Mouse (Mus musculus) myocyte (in vitro differentiated cells): ENCODE measurements around the gene C1qc. TPM values are rescaled to one million over a fixed set of nuclear protein-coding genes. Genes with fewer than 3 reads are reported as not detected.

ENCODE experiments used
- H3K27me3 ChIP-seq: one replicate; pipeline ENCODE4 v1.6.1; 2011; ENCODE audit not compliant: control insufficient read depth, insufficient read depth, insufficient read length
- H3K36me3 ChIP-seq: one replicate; pipeline ENCODE4 v1.6.1; 2011; ENCODE audit not compliant: control insufficient read depth, insufficient read depth
- H3K4me2 ChIP-seq: one replicate; pipeline ENCODE4 v1.6.1; 2011; ENCODE audit warnings: low read depth, control low read depth
- H3K4me3 ChIP-seq: one replicate; pipeline ENCODE4 v1.5.1; 2011; ENCODE audit warnings: mild to moderate bottlenecking, control low read depth, moderate library complexity
- H3K79me2 ChIP-seq: one replicate; pipeline ENCODE4 v1.6.1; 2011; ENCODE audit not compliant: control insufficient read depth, insufficient read depth
- H3ac ChIP-seq: one replicate; pipeline ENCODE4 v1.6.1; 2011; ENCODE audit not compliant: control insufficient read depth, insufficient read length
- CEBPB ChIP-seq: IDR thresholded peaks from 2 replicates; pipeline ENCODE4 v1.6.1; 2011; ENCODE audit warnings: mild to moderate bottlenecking, moderate library complexity; ENCODE audit not compliant: poor library complexity, insufficient read depth, severe bottlenecking
- E2F4 ChIP-seq: IDR thresholded peaks from one replicate; pipeline ENCODE4 v1.6.1; 2011; ENCODE audit warnings: mild to moderate bottlenecking, control low read depth, moderate library complexity; ENCODE audit not compliant: insufficient read depth
- MAX ChIP-seq: IDR thresholded peaks from one replicate; pipeline ENCODE4 v1.6.1; 2011; ENCODE audit warnings: low read depth, mild to moderate bottlenecking, control low read depth
- MYOD1 ChIP-seq, 3 experiments: IDR thresholded peaks; one replicate each; pipeline ENCODE4 v1.6.1; 2011; ENCODE audit warnings: control low read depth in 2 of 3, low read depth in 2 of 3, mild to moderate bottlenecking in 2 of 3, moderate library complexity in 1 of 3; ENCODE audit not compliant: insufficient read length in 2 of 3, control insufficient read depth in 1 of 3
- MYOG ChIP-seq, 3 experiments: IDR thresholded peaks; one replicate each; pipeline ENCODE4 v1.6.1; 2011; ENCODE audit warnings: control low read depth in 2 of 3, low read depth in 2 of 3, mild to moderate bottlenecking in 2 of 3; ENCODE audit not compliant: insufficient read length in 2 of 3, control insufficient read depth in 1 of 3, insufficient read depth in 1 of 3
- POLR2A ChIP-seq: IDR thresholded peaks from one replicate; pipeline ENCODE4 v1.6.1; 2011; ENCODE audit warnings: low read depth, mild to moderate bottlenecking, control low read depth, moderate library complexity; ENCODE audit not compliant: insufficient read length
- POLR2AphosphoS2 ChIP-seq: IDR thresholded peaks from one replicate; pipeline ENCODE4 v1.6.1; 2011; ENCODE audit warnings: low read depth, control low read depth; ENCODE audit not compliant: insufficient read length
- REST ChIP-seq: IDR thresholded peaks from one replicate; pipeline ENCODE4 v1.6.1; 2011; ENCODE audit warnings: mild to moderate bottlenecking, control low read depth, moderate library complexity; ENCODE audit not compliant: insufficient read depth, insufficient read length
- SRF ChIP-seq: IDR thresholded peaks from one replicate; pipeline ENCODE4 v1.6.1; 2011; ENCODE audit warnings: low read depth; ENCODE audit not compliant: control insufficient read depth, insufficient read length
- TCF12 ChIP-seq: IDR thresholded peaks from one replicate; pipeline ENCODE4 v1.6.1; 2011; ENCODE audit warnings: mild to moderate bottlenecking, control low read depth; ENCODE audit not compliant: poor library complexity, insufficient read depth, severe bottlenecking
- TCF3 ChIP-seq: IDR thresholded peaks from one replicate; pipeline ENCODE4 v1.6.1; 2011; ENCODE audit warnings: low read depth, control low read depth; ENCODE audit not compliant: insufficient read length
- USF1 ChIP-seq: IDR thresholded peaks from one replicate; pipeline ENCODE4 v1.6.1; 2011; ENCODE audit warnings: low read depth, mild to moderate bottlenecking, control low read depth, moderate library complexity
- polyA plus RNA-seq: library from polyadenylated mRNA; unstranded; fragments of >200 nt; fragmentation: generic; extraction: Trizol; gene quantifications from one replicate; pipeline ENCODE4 v1.2.1, GENCODE M21; 2012; ENCODE audit warnings: missing spikeins

The C1qc gene
- polyA plus RNA-seq, 1 experiment, result not detected

DNA sequence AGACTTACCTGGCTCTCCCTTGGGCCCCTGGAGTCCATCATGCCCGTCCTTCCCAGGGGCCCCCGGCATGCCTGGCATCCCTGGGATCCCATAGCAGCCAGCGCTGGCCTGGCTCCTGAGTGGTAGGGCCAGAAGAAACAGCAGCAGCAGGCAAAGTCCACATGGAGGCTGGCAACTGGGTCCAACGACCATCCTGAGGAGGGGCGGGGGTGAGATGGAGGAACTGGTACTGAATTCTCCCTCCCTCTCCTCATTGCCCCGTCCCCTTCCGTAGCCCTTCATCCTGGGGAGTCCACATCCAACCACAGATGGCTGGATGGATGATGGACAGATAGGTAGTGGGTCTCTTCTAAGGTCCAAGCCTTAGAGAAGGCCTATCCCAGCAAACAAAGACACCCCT is 494 bp downstream of the C1qc start:
- H3K79me2 ChIP-seq, result no peaks in the 10 kb centered on the region
- H3K4me2 ChIP-seq, result no peak overlapping the region
- TF ChIP-seq MYOG (IDR thresholded peaks at IDR 0.05; ENCODE audit: control insufficient read depth in 1 of 3, insufficient read depth in 1 of 3, insufficient read length in 2 of 3, low read depth in 2 of 3) (no peak), USF1 (no peak), SRF (no peak), MYOD1 (IDR thresholded peaks at IDR 0.05; ENCODE audit: control insufficient read depth in 1 of 3, insufficient read length in 2 of 3, low read depth in 2 of 3) (no peak), MAX (no peak), TCF3 (no peak), CEBPB (no peak), E2F4 (no peak)
- H3K27me3 ChIP-seq, result peaks cover 76% of the 10 kb centered on the region
- no peak overlapping the region for H3ac ChIP-seq
- no peak overlapping the region for H3K4me3 ChIP-seq
- H3K36me3 ChIP-seq, result no peaks in the 10 kb centered on the region

DNA sequence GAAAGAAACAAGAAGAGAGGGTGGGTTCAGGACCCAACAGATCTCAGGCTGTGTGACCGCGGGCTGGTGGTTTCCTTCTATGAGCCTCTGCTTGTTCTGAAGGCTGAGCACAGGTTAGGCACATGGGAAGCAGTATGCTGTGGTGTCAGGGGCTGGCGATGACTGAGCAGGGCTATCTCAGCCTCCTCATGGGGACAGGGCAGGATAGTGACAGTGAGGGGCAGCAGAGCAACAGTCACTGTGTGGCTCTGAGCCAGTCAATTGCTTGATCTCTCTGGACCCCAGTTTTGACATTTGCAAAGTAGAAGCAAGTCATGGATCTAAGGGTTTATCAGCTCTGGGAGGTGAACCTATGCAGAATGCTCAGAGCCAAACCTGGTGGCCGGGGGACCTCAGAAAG is 1.8 kb downstream of the C1qc start:
- Histone ChIP-seq H3K4me2 (no peak overlapping the region), H3K27me3 (peaks cover 74% of the 10 kb centered on the region), H3ac (no peak overlapping the region), H3K4me3 (no peak overlapping the region), H3K79me2 (no peaks in the 10 kb centered on the region), H3K36me3 (no peaks in the 10 kb centered on the region)
- TF ChIP-seq MYOD1 (IDR thresholded peaks at IDR 0.05; ENCODE audit: control insufficient read depth in 1 of 3, insufficient read length in 2 of 3, low read depth in 2 of 3), result no peak
- TF ChIP-seq POLR2AphosphoS2, result no peak
- no peak for TF ChIP-seq MAX
- no peak for TF ChIP-seq SRF
- TF ChIP-seq POLR2A, result no peak
- TF ChIP-seq TCF3, result no peak
- TF ChIP-seq TCF12, result no peak
- TF ChIP-seq E2F4, result no peak
- no peak for TF ChIP-seq USF1
- TF ChIP-seq REST, result no peak
- TF ChIP-seq MYOG (IDR thresholded peaks at IDR 0.05; ENCODE audit: control insufficient read depth in 1 of 3, insufficient read depth in 1 of 3, insufficient read length in 2 of 3, low read depth in 2 of 3), result no peak
- TF ChIP-seq CEBPB, result no peak

DNA sequence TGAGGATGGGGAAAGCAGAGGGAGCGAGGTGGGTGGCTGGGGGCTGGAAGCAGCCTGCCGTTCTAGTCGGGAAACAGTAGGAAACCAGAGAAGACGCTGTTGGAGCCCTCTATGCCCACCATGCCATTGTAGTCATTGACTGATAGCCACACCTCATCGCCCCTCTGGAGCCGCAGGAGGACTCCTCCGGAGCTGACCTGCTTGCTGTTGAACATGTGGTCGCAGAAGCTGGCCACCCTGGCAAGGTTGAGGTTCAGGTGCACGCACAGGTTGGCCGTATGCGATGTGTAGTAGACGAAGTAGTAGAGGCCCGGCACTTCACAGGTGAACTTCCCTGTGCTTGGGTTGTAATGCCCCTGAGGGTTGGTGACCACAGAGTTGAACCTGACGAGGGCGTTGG is 2.9 kb downstream of the C1qc start:
- TF ChIP-seq SRF, result no peak
- no peak for TF ChIP-seq USF1
- Histone ChIP-seq H3K36me3 (no peaks in the 10 kb centered on the region), H3K4me2 (no peak overlapping the region), H3ac (no peak overlapping the region), H3K27me3 (peaks cover 72% of the 10 kb centered on the region), H3K79me2 (no peaks in the 10 kb centered on the region), H3K4me3 (no peak overlapping the region)

DNA sequence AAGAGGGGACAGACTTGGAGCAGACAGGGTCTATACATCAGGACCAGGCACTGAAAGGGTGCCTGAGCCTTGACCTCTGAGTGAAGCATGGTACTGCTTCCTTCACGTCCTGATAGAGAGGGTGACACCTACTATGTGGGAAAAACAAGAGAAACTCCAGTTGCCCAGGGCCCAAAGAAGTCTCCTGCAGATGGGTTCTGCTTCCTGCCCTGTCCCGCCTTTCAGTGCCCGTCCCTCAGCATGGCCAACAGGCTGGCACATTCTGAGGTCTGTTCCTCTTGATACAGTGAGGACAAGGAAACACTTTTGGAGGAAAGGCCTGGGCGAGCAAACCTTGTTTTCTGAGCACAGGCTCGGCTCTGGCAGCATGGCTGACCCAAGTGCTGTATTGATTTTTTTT is 5.2 kb downstream of the C1qc start:
- Histone ChIP-seq H3K36me3 (no peaks in the 10 kb centered on the region), H3ac (no peak overlapping the region), H3K4me2 (no peak overlapping the region), H3K27me3 (peaks cover 71% of the 10 kb centered on the region), H3K79me2 (no peaks in the 10 kb centered on the region), H3K4me3 (no peak overlapping the region)
- no peak for TF ChIP-seq USF1
- no peak for TF ChIP-seq TCF3
- no peak for TF ChIP-seq TCF12
- TF ChIP-seq MAX, result no peak
- no peak for TF ChIP-seq REST
- no peak for TF ChIP-seq MYOD1 (IDR thresholded peaks at IDR 0.05; ENCODE audit: control insufficient read depth in 1 of 3, insufficient read length in 2 of 3, low read depth in 2 of 3)
- TF ChIP-seq CEBPB, result no peak
- no peak for TF ChIP-seq SRF
- no peak for TF ChIP-seq POLR2AphosphoS2
- TF ChIP-seq MYOG (IDR thresholded peaks at IDR 0.05; ENCODE audit: control insufficient read depth in 1 of 3, insufficient read depth in 1 of 3, insufficient read length in 2 of 3, low read depth in 2 of 3), result no peak
- TF ChIP-seq POLR2A, result no peak
- no peak for TF ChIP-seq E2F4

GRCm38 (mm10) chr4:136886101-136886500 is 6.8 kb downstream of the C1qc start, which contains the start of gene C1qb:
Gene C1qb, minus strand, starts transcription at chr4:136886187.
- Histone ChIP-seq H3K27me3 (peaks cover 65% of the 10 kb centered on the region), H3K79me2 (no peaks in the 10 kb centered on the region), H3K36me3 (no peaks in the 10 kb centered on the region), H3ac (no peak within 1 kb of the TSS), H3K4me3 (no peak within 1 kb of the TSS), H3K4me2 (no peak within 1 kb of the TSS)
- TF ChIP-seq TCF12 (no peak), REST (no peak), MYOG (IDR thresholded peaks at IDR 0.05; ENCODE audit: control insufficient read depth in 1 of 3, insufficient read depth in 1 of 3, insufficient read length in 2 of 3, low read depth in 2 of 3) (no peak), SRF (no peak)
